Mouse (Mus musculus): Measurements from ENCODE around the gene Ppia. TPM values are rescaled to one million over a fixed set of nuclear protein-coding genes. Genes with fewer than 3 reads are reported as not detected.
A peak's percentile ranks its signal among the peaks of the same experiment; 100 is the strongest.
"Not testable (repeated sequence)": the region's sequence is repeated elsewhere in the genome, so short reads cannot be mapped to it uniquely, and the experiment has no call there.

The Ppia gene
- polyA plus RNA-seq, 1 experiment from 2014 or later, result 4,606 TPM

GRCm38 (mm10) chr11:6417490-6417889 lies 2.2 kb downstream of the Ppia start:
- no peak for ATAC-seq (ENCODE audit: insufficient number of reproducible peaks, low FRiP score)
- Histone ChIP-seq H3K27me3 (replicated peaks) (no peaks in the 10 kb centered on the region), H3K4me2 (peak overlapping the region; percentile 99), H3K4me3 (peak overlapping the region; percentile 72), H3K4me1 (replicated peaks) (peaks cover 14% of the 10 kb centered on the region), H3K27ac (ENCODE audit: poor library complexity, severe bottlenecking) (no peak overlapping the region), H3K9ac (peak overlapping the region; percentile 46; the same call in 1 of the 2 replicates), H3K9me3 (replicated peaks) (no peaks in the 10 kb centered on the region), H3K36me3 (peaks cover 33% of the 10 kb centered on the region)

GRCm38 (mm10) chr11:6418751-6419150 lies 3.5 kb downstream of the Ppia start:
- no peak for ATAC-seq (ENCODE audit: insufficient number of reproducible peaks, low FRiP score)
- peak overlapping the region; percentile 14; the same call in 1 of the 2 replicates for H3K4me2 ChIP-seq
- H3K36me3 ChIP-seq, result peaks cover 44% of the 10 kb centered on the region
- H3K9ac ChIP-seq, result no peak overlapping the region
- H3K4me1 ChIP-seq (replicated peaks), result peaks cover 14% of the 10 kb centered on the region
- H3K27me3 ChIP-seq (replicated peaks), result no peaks in the 10 kb centered on the region
- 81% methylated on average over 5 of the region's 5 CpGs for WGBS
- no peaks in the 10 kb centered on the region for H3K9me3 ChIP-seq (replicated peaks)
- H3K27ac ChIP-seq (ENCODE audit: poor library complexity, severe bottlenecking), result no peak overlapping the region; the same call in 1 of the 2 replicates
- peak overlapping the region; percentile 10; the same call in 1 of the 2 replicates for H3K4me3 ChIP-seq

GRCm38 (mm10) chr11:6419156-6419555 lies 3.9 kb downstream of the Ppia start:
- not testable (repeated sequence) for H3K9ac ChIP-seq; H3K9me3 ChIP-seq (replicated peaks); H3K27ac ChIP-seq (ENCODE audit: poor library complexity, severe bottlenecking); H3K27me3 ChIP-seq (replicated peaks); H3K4me2 ChIP-seq; H3K4me3 ChIP-seq; ATAC-seq (ENCODE audit: insufficient number of reproducible peaks, low FRiP score)
- WGBS, result 59% methylated on average over 4 of the region's 4 CpGs
- peaks cover 14% of the 10 kb centered on the region for H3K4me1 ChIP-seq (replicated peaks)
- peaks cover 47% of the 10 kb centered on the region for H3K36me3 ChIP-seq

- Histone ChIP-seq H3K27ac (ENCODE audit: poor library complexity, severe bottlenecking) (no peak overlapping the region), H3K36me3 (peaks cover 54% of the 10 kb centered on the region), H3K9ac (no peak overlapping the region), H3K4me2 (no peak overlapping the region), H3K4me1 (replicated peaks) (peaks cover 7% of the 10 kb centered on the region), H3K9me3 (replicated peaks) (no peaks in the 10 kb centered on the region), H3K27me3 (replicated peaks) (no peaks in the 10 kb centered on the region), H3K4me3 (no peak overlapping the region)
- WGBS, result 14% methylated on average over 1 of the region's 1 CpGs
- ATAC-seq (ENCODE audit: insufficient number of reproducible peaks, low FRiP score), result no peak
These were observed 5.0 kb downstream of the Ppia start for GRCm38 (mm10) chr11:6420283-6420703.

GRCm38 (mm10) chr11:6420722-6421350 lies 5.6 kb downstream of the Ppia start:
- Histone ChIP-seq H3K9ac (no peak overlapping the region), H3K27ac (ENCODE audit: poor library complexity, severe bottlenecking) (peak overlapping the region; percentile 18; the same call in 1 of the 2 replicates), H3K4me3 (no peak overlapping the region), H3K27me3 (replicated peaks) (no peaks in the 10 kb centered on the region), H3K4me1 (replicated peaks) (peaks cover 7% of the 10 kb centered on the region), H3K9me3 (replicated peaks) (no peaks in the 10 kb centered on the region), H3K4me2 (no peak overlapping the region), H3K36me3 (peaks cover 58% of the 10 kb centered on the region)
- WGBS, result 71% methylated on average over 2 of the region's 2 CpGs
- no peak for ATAC-seq (ENCODE audit: insufficient number of reproducible peaks, low FRiP score)

- Histone ChIP-seq H3K4me3 (no peak overlapping the region), H3K9ac (no peak overlapping the region), H3K27me3 (replicated peaks) (no peaks in the 10 kb centered on the region), H3K36me3 (peaks cover 90% of the 10 kb centered on the region), H3K4me1 (replicated peaks) (no peaks in the 10 kb centered on the region), H3K4me2 (no peak overlapping the region), H3K27ac (ENCODE audit: poor library complexity, severe bottlenecking) (no peak overlapping the region), H3K9me3 (replicated peaks) (no peaks in the 10 kb centered on the region)
- WGBS, result 92% methylated on average over 7 of the region's 7 CpGs
- ATAC-seq (ENCODE audit: insufficient number of reproducible peaks, low FRiP score), result no peak
These were observed 14.9 kb downstream of the Ppia start for GRCm38 (mm10) chr11:6430186-6430585.

GRCm38 (mm10) chr11:6436442-6436841 lies 21.2 kb downstream of the Ppia start:
- H3K4me1 ChIP-seq (replicated peaks), result no peaks in the 10 kb centered on the region
- peaks cover 71% of the 10 kb centered on the region for H3K36me3 ChIP-seq
- no peak overlapping the region for H3K27ac ChIP-seq (ENCODE audit: poor library complexity, severe bottlenecking)
- ATAC-seq (ENCODE audit: insufficient number of reproducible peaks, low FRiP score), result no peak
- 71% methylated on average over 8 of the region's 8 CpGs for WGBS
- H3K9me3 ChIP-seq (replicated peaks), result no peaks in the 10 kb centered on the region; the same call in 1 of the 2 replicates
- H3K4me2 ChIP-seq, result no peak overlapping the region
- H3K9ac ChIP-seq, result no peak overlapping the region
- no peaks in the 10 kb centered on the region for H3K27me3 ChIP-seq (replicated peaks)
- H3K4me3 ChIP-seq, result no peak overlapping the region

- Histone ChIP-seq H3K4me1 (replicated peaks) (0 out of 2 replicates have a peak, but pooled peaks cover 1% of the 10 kb centered on the region), H3K9ac (no peak overlapping the region), H3K4me3 (no peak overlapping the region), H3K27me3 (replicated peaks) (no peaks in the 10 kb centered on the region), H3K9me3 (replicated peaks) (no peaks in the 10 kb centered on the region; the same call in 1 of the 2 replicates), H3K36me3 (peaks cover 59% of the 10 kb centered on the region), H3K27ac (ENCODE audit: poor library complexity, severe bottlenecking) (no peak overlapping the region), H3K4me2 (no peak overlapping the region)
- 98% methylated on average over 2 of the region's 2 CpGs for WGBS
- ATAC-seq (ENCODE audit: insufficient number of reproducible peaks, low FRiP score), result no peak
These were observed 22.4 kb downstream of the Ppia start for GRCm38 (mm10) chr11:6437667-6438066.

GRCm38 (mm10) chr11:6440171-6440570 lies 24.9 kb downstream of the Ppia start:
- WGBS, result 90% methylated on average over 4 of the region's 4 CpGs
- H3K27ac ChIP-seq (ENCODE audit: poor library complexity, severe bottlenecking), result no peak overlapping the region

GRCm38 (mm10) chr11:6442566-6442965 lies 27.3 kb downstream of the Ppia start:
- Histone ChIP-seq H3K4me1 (replicated peaks) (peaks cover 12% of the 10 kb centered on the region), H3K9me3 (replicated peaks) (no peaks in the 10 kb centered on the region; the same call in 1 of the 2 replicates), H3K4me2 (peak overlapping the region; percentile 76; the same call in 1 of the 2 replicates), H3K4me3 (no peak overlapping the region), H3K27me3 (replicated peaks) (no peaks in the 10 kb centered on the region), H3K36me3 (peaks cover 18% of the 10 kb centered on the region), H3K27ac (ENCODE audit: poor library complexity, severe bottlenecking) (no peak overlapping the region), H3K9ac (no peak overlapping the region)
- no peak for ATAC-seq (ENCODE audit: insufficient number of reproducible peaks, low FRiP score)
- 91% methylated on average over 4 of the region's 4 CpGs for WGBS

More at GRCm38 (mm10) chr11:6440171-6440570, 24.9 kb downstream of the Ppia start:
- no peak overlapping the region for H3K9ac ChIP-seq
- peaks cover 38% of the 10 kb centered on the region for H3K36me3 ChIP-seq
- H3K9me3 ChIP-seq (replicated peaks), result no peaks in the 10 kb centered on the region; the same call in 1 of the 2 replicates
- H3K4me2 ChIP-seq, result no peak overlapping the region
- H3K4me1 ChIP-seq (replicated peaks), result peaks cover 7% of the 10 kb centered on the region
- no peaks in the 10 kb centered on the region for H3K27me3 ChIP-seq (replicated peaks)
- no peak for ATAC-seq (ENCODE audit: insufficient number of reproducible peaks, low FRiP score)
- no peak overlapping the region for H3K4me3 ChIP-seq

- Histone ChIP-seq H3K4me2 (peak overlapping the region; percentile 76), H3K27me3 (replicated peaks) (no peaks in the 10 kb centered on the region), H3K4me3 (peak overlapping the region; percentile 79), H3K27ac (ENCODE audit: poor library complexity, severe bottlenecking) (peak overlapping the region; percentile 92; the same call in 1 of the 2 replicates), H3K4me1 (replicated peaks) (peaks cover 14% of the 10 kb centered on the region), H3K9me3 (replicated peaks) (no peaks in the 10 kb centered on the region; the same call in 1 of the 2 replicates), H3K36me3 (peaks cover 12% of the 10 kb centered on the region), H3K9ac (peak overlapping the region; percentile 87)
- ATAC-seq (ENCODE audit: insufficient number of reproducible peaks, low FRiP score), result no peak
- 45% methylated on average over 4 of the region's 4 CpGs for WGBS
These were observed 27.9 kb downstream of the Ppia start for GRCm38 (mm10) chr11:6443102-6443501.

All from heart, embryonic 12.5 days (tissue).